Mouse (Mus musculus) testis, adult 2 months (tissue): ENCODE data around the gene Tspo.

Experiments
- CTCF ChIP-seq: fragments of 200-500 bp; IDR thresholded peaks from 2 replicates; pipeline ENCODE4 v1.5.1; 2012; ENCODE audit warnings: low read depth, mild to moderate bottlenecking, inconsistent platforms, low read length, moderate library complexity; ENCODE audit not compliant: control insufficient read depth, insufficient read depth, insufficient replicate concordance
- POLR2A ChIP-seq: fragments of 200-500 bp; IDR thresholded peaks from 2 replicates; pipeline ENCODE4 v1.6.1; 2012; ENCODE audit warnings: low read depth, mild to moderate bottlenecking, inconsistent platforms, low read length, moderate library complexity; ENCODE audit not compliant: control insufficient read depth

DNA sequence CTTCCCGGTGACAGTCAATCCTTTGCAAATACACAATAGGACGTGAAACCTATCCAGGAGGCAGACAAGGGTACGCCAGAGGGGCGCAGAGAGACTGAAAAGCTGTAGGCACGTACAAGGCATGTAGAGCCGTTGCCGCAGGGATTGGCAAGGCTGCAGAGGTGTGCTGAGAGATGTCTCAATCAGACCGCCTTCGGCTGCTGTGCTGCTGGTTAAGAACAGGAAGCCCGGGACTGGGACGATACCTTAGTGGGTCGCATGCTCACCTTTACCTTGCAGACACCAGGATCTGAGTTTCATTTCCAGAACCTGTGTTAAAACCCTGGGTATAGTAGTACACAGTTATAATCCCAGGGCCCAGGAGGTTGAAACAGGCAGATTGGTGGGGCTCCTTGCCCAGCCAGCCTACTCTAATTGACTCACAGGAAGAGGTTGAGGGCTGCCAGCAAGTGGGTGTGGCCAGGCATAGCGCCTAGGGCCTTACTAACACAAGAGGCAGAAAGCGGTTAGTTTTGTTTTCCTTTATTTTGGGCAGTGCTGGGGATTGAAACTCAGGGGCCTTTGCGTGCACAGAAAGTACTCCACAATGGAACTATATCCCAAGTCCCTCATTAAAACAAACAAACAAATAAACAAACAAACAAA, 644 bp upstream of the Tspo start:
- no peak for TF ChIP-seq CTCF
- no peak for TF ChIP-seq POLR2A
